Mouse (Mus musculus) small intestine, adult 2 months (tissue): Measurements from ENCODE around the gene Kif18a.

Experiments used
- CTCF ChIP-seq: fragments of 200-500 bp; IDR thresholded peaks from 2 replicates; pipeline ENCODE4 v1.5.1; 2012; ENCODE audit warnings: low read depth, mild to moderate bottlenecking, control low read depth, inconsistent platforms, low read length, moderate library complexity, mixed read lengths; ENCODE audit not compliant: insufficient replicate concordance, insufficient read length; ENCODE audit errors: extremely low read depth
- POLR2A ChIP-seq: fragments of 200-500 bp; IDR thresholded peaks from 2 replicates; pipeline ENCODE4 v1.6.1; 2012; ENCODE audit warnings: low read depth, mild to moderate bottlenecking, control low read depth, inconsistent platforms, low read length, moderate library complexity

DNA sequence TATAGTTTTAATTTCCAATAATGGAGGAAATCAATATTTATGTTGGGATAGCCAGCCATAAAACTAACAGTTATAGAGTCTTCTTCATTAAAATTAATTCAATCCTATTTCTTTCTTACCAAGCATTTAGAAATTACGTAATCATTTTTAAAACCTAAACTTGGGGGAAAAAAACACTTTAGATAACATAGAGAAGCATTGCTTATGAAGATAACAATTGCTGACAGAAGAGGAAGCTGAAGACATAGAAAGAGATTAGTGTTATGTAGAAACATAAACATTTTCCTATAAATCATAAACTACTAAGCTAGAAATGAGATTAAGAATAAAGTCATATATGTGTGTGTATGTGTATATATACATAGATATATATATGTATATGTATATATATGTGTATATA, 44.8 kb upstream of the Kif18a start:
- TF ChIP-seq POLR2A (no peak), CTCF (no peak)
